Mouse (Mus musculus) kidney, postnatal 4 days (tissue): Measurements from ENCODE around the gene Qrich2.

Source experiments
- DNase-seq, 2 experiments: peaks; one replicate each; pipeline ENCODE4 v3.0.0; 2021; ENCODE audit warnings: mixed read lengths in 2 of 2

Gene Qrich2

DNA sequence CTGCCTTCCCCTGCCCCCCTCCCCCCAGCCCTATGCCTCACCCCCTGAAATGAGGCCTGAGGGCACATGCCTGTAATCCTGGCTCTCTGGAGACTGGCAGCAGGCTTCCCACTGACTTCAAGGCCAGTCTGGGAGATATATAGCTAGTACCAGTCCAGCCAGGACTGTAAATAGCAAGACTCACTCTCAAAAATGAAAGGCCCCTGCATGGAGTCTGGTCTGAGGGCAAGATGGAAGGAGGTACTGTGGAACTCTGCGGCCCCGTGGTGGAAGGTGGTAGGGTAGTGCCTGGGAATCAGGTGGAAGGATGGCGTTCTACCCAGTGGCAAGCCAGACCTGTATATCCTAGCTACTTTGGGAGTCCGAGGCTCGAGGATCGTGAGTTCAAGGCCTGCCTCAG, 22.1 kb downstream of the Qrich2 start:
- DNase-seq: no peak

DNA sequence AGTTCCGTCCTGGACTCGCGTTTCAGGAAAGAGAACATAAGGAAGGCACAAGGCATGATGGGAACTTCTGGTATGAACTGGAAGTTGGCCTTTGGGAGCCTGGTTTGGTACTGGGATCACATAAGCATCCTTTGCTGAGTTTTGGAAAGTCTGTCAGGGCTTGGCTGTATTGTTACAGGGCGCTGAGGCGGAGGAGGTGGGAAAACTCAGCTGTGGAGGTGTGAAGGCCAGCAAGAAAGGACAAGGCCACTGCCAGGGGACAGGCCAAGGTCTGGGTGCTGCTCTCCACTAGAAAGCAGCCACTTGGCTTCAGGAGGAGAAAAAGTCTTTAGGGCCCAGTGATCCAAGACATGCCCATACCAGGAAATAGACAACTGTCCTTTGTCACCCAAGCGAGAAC, 22.7 kb downstream of the Qrich2 start:
- no peak for DNase-seq

DNA sequence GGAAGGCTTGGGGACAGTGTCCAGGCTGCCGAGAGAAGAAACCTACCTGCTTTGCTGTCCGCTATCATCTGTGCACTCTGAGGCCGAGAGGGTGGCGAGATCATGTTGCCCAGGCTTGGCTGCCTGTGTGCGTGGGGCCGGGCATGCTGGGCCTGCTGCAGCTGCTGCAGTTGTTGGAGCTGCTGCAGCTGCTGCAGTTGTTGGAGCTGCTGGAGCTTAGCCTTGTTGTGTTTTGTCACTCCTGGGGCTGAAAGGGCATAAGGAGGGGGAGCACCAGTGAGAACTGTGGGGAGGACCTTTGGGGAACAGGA, 23.2 kb downstream of the Qrich2 start:
- peak in 1 of 2 experiments; percentile 34 for DNase-seq

DNA sequence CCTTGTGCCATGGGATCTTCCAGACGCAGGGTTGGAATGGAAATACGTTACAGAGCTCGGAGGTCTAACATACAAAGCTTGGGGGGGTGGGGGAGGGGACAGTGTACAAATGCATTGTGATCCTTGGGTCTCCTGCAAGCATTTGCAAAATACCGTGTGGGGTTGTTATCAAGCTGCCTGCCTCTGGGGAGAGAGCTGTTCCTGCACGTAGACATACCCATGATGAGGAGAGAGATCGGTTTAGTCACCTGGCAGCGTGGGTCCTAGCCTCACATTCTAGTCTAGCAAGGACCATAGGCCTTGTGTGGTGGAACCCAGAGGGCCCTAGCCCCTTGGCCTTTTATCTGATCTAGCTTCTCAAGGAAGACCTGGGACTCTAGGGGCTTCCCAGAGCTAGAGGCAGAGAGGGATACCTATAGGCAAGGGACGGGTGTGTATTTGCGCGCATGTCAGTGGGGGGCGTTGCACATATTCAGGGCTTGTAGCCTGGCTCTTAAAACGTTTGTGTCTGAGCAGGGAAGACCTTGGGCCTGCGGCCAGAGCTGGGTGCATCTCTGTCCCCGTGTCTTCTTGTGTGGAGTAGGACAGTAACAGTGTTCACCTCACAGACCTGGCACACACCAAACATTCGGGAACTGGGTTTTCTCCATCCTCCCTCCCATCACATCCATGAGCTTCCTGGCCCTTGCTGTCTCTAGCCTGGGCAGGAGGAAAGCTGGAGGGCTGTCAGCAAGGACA, 23.7 kb downstream of the Qrich2 start:
- DNase-seq: no peak

DNA sequence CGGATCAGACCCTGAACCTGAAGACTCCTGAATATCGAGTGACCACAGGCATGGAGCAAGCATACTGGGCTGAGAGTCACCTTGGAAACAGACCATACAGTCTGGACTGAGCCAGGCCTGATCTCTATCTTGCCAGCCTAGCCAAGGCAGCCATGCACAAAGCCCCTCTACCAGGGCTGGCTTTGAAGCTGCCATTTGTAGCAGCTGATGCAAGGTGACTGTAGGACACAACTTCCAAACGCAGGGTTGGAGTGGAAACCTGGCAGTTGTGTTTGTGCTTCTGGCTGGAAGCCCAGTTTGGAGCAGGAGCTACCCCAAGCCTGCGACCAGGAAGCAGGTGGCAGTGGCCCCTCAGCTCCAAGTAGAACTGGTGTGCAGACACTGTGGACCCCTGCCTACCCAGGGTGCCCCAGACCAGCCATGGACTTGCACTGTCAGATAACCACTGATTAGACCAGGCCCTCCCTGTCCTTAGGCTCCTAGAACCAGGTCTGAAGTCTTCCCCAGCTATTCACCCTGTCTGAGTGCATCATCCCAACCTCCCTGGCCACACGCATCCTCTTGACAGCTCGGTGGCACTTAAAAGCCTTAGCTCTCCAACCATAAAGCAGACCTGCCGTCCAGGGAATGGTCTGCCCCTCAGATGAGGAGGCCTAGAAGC, 25.5 kb downstream of the Qrich2 start:
- DNase-seq: peak; percentile 47 to 58

DNA sequence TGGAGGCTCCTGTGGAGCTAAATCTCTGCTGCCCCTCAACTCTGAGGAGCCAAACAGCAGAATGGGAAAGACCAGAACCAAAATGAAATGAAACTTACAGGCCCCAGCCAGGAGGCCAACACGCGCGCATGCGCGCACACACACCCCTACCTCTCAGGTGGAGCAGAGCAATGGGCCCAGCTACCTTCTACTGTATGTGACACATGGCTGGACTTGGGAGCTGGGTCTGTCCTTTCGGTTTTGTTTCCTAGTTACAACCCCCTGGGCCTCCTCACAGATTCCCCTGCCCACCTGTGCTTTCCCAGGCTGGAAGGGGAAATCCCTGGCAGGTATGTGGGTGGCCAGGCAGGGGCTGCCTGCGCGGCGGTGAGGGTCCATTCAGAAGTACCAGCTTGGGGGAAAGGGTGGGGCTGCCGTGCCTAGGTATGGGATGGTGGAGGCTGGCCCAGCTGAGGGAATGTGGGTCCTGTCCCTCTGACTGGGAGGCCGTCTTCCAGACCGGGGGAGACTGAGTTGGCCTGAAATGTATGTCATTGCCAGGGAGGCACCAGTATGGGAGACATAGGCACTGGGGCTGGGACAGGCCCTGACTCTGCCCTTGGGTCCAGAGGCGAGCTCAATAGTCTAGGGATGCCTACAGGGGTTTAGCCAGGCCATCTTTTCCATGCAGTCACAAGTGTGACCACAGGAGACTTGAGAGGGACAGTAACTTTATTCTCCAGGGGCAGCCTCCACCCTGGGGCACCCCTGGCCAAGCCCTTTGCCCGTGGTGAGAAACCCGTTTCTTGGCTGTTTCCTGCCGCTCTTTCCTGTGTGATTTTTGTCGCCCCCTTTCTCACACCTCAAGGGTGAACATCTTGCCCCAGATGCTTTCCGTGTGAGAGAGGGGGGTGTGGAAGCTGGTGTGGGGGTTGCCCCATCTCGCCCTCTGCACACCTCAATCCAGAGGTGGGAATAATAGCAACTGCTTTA, 26.5 kb downstream of the Qrich2 start:
- peak in 1 of 2 experiments; percentile 27 for DNase-seq

DNA sequence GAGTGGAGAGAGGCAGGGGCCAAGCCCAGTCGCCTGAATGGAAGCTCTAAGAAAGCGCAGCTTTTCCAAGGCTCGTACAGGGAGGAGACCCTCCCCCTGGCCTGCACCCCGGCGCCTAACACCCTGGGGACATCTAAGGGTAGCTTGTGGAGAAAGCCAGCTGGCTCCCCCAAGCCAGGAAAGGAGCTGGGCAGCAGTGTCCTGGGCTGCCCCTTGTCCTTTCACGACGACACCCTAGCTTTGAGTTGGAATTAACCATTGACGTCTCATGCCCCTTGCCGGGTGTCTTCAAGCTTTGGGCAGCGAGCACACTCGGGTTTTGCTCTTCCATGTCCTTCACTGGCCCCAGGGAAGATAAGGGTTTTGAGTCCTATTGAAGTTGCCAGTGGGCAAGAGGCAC, 28.5 kb downstream of the Qrich2 start:
- no peak for DNase-seq

DNA sequence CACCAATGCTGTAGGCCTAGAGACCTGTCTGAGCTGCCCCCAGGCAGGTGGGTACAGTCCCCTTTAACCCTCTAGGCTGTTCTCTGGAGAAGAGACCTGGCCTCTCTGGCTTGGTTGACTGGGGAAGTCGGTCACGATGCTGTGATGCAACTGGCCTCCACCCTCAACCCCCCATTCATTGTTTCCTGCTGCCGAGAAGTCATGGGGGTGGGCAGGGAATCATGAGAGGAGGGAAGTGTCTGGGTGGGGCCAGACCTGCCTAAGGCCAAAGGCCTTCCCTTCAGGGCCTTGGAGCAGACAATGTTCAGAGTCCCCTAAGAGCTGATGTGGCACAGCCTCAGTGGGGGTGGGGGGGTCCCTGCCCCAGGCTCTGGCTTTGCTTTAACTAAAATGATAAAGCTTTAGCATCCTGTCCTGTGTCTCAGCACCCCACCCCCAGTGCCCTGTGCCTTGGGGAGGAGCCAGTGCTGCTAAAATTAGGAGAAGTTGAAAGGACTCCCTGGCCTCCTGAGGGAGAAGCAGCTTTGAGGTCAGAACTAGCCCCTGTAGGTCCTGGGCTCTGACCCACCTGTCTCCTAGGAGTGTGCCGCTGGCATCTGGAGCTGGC, 29.2 kb downstream of the Qrich2 start:
- peak; percentile 46 to 57 for DNase-seq

DNA sequence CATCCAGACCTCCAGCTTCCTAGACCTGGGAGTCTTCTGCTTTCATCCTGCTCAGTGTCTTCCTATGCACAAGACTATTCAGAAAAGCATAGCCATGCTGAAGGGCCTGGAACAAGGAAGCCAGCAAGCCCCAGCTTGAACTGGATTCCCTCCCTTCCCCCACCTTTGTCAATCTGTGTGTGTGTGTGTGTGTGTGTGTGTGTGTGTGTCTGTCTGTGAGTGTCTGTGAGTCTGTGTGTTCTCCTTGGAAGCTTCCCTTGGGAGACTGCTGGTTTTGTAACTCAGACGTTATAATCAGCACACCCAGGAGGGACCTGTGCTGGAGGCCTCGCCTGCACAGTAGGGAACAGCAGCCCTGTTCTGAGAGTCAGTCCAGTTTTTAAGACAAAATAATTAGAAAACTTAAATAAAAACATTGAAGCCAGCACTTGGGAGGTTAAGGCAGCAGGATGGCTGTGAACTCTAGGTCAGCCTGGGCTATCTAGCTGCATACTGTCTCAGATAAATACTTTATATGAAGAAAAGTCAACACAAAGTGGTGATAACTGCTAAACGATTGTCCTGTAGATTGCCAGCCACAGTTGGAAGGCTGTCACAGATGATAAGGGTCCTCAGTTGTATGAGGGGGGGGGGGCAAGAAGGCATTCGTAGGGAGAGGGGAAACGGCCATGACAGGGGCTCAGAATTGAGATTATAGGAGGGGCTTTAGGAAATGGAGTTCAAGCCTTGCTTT, 29.9 kb downstream of the Qrich2 start:
- no peak for DNase-seq

DNA sequence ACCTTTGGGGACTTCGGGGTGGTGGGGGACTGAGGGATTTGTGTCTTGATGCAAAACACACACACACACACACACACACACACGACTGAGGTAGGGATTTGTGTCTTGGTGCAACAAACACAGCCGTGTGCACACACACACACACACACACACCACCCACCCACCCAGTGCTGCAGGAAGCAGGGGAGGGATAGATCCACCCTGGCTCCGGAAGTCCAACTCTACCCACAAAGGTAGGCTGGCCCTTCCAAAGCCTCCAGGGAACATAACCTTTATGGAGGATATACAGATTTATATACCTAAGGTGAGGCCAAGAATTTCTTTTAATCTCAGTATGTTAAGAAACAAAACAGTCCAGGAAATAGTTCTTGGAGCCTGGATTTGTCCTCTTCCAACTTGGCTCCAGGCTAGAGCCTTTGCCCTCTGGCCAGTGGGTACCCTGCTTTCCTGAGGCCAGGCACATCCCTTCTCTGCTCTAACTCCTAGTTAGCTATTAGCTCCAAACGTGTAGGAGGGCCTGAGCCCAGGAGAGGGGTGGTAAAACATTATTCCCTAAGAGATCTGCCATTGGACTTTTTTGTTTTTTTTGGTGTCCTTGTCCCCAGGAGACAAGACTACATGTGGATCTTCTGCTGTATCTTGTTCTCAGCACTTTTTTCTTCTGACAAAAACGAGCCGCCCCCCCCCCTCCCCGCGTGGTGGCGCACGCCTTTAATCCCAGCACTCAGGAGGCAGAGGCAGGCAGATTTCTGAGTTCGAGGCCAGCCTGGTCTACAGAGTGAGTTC, 30.9 kb downstream of the Qrich2 start:
- DNase-seq: peak; percentile 40 to 61

DNA sequence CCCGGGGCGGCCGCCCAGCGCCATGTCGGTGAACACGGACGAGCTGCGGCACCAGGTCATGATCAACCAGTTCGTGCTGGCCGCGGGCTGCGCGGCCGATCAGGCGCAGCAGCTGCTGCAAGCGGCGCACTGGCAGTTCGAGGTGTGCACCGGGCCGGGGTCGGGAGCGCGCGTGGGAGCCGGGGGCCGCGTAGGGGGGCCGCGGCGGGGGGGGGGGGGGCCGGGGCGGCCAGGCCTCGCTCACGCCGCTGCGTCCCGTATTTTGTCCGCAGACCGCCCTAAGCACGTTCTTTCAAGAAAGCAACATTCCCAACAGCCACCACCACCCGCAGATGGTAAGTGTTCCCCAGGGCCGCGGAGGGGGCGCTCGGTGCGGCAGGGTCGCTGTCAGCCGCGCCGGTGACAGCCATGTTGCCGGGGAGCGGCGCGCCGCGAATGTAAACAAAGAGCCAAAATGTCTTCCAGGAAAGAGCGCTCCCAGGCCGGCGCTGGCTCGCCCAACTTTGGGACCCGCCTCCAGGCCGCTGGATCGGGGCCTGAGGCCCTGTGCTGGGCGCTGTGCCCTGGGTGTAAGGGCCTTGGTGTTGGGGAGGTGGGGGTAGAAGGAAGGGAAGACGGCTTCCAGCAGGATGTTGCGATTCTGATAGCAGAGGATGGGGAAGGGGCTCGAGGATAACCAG, 31.6 kb downstream of the Qrich2 start:
- DNase-seq: peak; percentile 77 to 86

DNA sequence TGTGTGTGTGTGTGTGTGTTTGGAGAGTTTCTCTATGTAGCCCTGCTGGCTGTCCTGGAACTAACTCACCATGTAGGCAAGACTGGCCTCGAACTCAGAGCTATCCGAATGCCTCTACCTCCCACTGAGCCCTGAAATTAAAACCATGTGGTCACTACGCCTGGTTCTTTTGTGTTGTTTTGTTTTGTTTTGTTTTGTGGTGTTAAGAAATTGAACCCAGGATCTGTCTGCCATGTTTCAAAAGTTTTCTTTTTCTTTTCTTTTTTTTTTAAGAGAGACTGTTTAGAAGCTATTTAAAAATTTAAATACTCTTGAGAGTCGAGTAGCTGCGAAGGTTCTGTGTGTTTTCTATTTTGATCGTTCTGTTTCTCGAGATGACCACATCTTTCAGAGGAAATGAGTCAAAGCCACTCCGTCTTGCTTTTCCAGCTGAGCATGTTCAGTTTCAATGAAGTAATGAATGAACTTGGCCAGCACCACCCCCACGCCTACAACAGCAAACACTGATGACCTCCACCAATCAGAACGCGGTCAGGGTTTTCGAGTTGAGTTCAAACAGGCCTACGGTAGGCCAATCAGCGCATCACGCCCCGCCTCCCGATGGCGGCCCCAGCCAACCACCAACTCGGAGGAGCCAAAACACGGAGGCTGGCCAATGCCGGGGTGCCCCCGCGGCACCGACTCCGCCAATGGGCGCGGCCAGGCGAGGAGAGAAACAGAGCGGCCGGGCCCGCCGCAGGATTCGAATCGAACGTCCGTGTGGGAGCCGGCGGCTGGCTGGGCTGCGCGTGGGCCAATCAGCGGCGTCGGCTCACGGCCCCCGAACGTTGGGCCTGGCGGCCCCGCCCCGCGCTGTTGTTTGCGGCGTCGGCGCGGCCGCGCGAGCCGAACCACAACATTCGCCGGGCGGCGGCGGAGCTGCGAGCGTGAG, 32.4 kb downstream of the Qrich2 start, which contains the start of gene Ubald2:
Gene Ubald2 (plus strand): TSS at position 739 of the 931 bp plus-strand sequence.
- DNase-seq: peak; percentile 99 to 100

DNA sequence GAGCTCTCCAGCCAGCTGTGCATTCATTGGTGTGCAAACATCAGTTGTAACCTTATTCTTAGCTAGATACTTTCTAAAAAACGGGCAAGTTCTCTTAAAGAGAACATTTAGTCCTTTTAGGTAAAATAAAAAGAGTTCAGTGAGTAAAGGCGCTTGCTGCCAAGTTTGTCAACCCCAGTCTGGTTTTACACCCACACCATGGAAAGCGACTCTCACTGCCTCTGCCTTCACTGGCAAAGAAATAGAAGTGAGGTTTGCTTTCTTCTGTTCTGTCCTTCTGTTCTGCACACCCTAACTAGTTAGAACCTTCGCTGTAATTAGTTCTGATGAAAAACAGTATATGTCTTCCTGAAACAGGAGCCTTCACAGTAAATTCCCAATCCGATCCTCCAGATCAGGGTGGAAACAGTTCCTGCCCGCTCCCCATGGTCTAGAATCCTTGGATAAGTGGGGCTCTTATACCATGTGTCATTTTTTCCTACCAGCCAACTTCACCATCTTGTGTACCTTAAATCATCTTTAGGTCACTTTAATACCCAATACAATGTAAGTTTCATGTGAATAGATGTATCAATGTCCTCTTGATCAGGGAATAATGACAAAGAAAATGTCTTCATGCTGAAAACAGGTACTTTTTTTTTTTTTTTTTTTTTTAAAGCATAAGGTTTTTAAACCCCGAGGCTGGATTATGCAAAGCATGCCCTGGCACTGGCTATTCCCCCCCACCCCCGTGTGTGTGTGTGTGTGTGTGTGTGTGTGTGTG, 33.3 kb downstream of the Qrich2 start:
- DNase-seq: no peak

DNA sequence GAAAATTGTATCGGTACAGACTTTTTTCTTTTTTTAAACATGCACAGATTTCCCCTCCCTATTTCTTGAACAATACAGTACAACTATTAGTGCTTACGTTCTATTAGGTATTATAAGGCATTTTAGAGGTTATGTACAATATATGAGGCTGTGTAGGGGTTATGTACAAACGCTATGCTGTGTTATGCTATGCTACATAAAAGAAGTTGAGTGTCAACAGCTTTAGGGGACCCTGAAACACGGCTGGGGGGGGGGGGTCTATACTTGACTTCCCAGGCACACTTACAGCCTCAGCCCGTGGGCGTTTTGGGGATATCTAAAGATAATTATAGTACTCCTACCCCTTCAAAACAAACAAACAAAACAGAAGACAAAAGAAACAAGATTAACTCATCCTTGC, 33.9 kb downstream of the Qrich2 start:
- DNase-seq: no peak

DNA sequence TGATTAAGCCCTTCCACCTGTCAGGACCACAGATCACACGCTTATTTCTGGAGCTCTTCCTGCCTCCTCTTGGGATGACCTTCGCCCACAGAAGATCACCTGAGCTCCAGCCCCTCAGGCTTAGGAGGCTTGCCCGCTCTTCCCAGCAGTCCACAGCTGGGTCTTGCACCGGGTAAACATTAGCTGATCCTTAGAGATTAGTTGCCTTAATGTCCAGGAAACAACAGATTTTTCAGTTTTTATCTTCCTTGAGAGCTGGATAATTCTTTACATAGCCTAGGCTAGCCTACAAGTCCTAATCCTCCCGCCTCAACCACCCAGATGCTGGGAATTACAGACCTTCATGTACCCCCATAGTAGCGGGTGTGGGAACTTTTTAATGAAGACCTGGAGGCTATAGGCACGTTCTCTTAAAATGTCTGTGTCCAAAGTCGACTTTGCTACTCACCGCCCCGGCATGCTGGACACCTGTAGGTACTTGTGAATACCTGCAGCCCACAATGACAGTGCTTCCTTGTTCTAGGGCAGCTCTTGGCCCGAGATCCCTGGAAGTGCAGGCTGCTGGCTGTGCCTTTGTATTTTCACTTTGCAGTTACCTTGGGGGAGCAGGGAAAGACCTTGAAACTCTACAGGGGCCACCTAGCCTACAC, 34.5 kb downstream of the Qrich2 start:
- DNase-seq: peak in 1 of 2 experiments; percentile 50

DNA sequence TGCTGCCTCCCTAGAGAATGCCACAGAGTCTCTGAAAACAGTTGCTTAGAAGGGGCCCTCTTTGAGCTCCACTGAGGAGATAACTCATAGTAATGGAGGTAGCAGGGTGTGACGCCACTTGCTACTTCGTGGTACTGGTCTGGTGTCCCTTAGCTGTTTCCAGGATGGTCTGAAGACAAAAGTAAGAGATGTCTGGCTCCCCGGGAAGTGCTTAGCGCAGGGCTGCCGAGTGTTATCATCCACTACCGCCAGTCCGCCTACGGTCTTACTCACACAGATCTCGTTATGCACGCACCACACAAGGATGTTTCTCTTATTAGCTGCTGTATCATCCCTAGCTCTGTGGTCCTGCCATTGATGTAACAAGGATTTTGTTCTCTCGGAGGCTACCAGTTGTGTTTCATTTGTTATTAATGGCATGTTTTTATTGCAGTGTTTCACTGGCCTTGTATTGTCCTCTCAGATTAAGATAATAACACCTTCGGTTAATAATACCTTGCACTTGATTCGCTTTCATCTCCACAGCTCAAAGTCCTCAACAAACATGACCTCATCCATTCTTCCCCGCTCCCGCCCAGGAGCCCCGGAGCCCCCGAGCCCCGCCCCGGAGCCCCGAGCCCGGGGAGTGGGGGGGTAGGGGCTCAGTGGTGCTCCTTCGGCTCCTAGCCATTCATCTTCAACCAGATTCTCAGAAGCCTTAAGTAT, 35.2 kb downstream of the Qrich2 start:
- DNase-seq: no peak

DNA sequence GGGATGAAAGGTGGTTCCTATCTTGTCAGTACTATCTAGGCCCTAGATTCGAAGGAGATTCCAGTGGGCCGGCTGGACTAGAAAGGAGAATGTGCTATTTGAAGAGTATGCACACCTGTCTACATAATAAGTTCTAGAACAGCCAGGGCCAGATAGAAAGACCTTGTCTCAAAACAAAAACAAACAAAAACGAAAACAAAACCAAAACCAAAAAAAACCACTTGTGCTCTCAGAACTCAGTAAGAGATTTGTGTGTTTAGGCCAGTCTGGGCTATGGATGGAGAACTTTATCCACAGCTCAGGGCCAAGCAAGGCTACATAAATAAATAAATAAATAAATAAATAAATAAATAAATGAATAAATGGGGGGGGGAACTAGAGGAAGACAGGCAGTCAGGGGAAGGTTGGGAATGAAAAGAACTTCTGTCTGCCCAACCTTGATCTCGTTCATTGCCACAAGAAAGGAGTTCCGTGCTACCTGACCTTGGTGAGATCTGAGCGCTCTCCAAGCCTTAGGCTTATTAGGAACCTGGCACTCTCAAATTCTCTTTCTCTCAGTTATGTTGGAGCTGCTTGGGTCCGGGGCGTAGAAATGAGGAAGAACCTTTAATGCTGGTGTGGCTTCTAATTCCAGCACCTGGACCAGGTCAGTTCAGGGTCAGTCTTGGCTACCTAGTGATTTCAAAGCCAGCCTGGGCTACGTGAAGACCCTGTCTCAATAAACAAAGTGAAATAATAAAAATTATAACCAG, 36.0 kb downstream of the Qrich2 start:
- no peak for DNase-seq
